Mouse (Mus musculus) cortical plate, adult 2 months (tissue): ENCODE data around the gene Nle1. TPM values are rescaled to one million over a fixed set of nuclear protein-coding genes. Genes with fewer than 3 reads are reported as not detected.

ENCODE experiments used
- H3K27ac ChIP-seq: fragments of 200-500 bp; 2 replicates; pipeline ENCODE4 v1.5.1; 2012; ENCODE audit warnings: low read length, control low read depth, inconsistent platforms; ENCODE audit not compliant: insufficient read depth
- H3K4me1 ChIP-seq: fragments of 200-500 bp; 2 replicates; pipeline ENCODE4 v1.6.1; 2011; ENCODE audit warnings: low read length; ENCODE audit not compliant: control insufficient read depth, insufficient read depth
- H3K4me3 ChIP-seq: fragments of 200-500 bp; 2 replicates; pipeline ENCODE4 v1.5.1; 2011; ENCODE audit warnings: mild to moderate bottlenecking, low read length, control low read depth; ENCODE audit not compliant: insufficient read depth
- CTCF ChIP-seq: fragments of 200-500 bp; IDR thresholded peaks from 2 replicates; pipeline ENCODE4 v1.5.1; 2011; ENCODE audit warnings: mild to moderate bottlenecking, control low read depth, low read length; ENCODE audit not compliant: insufficient read depth; ENCODE audit errors: extremely low read depth
- POLR2A ChIP-seq: fragments of 200-500 bp; IDR thresholded peaks from 2 replicates; pipeline ENCODE4 v1.6.1; 2011; ENCODE audit warnings: mild to moderate bottlenecking, low read length, control low read depth; ENCODE audit not compliant: insufficient read depth; ENCODE audit errors: extremely low read depth
- polyA plus RNA-seq: library from polyadenylated mRNA; depleted of rRNA; stranded (reverse); fragments of >200 nt; gene quantifications from 2 replicates; pipeline ENCODE4 v1.2.3, GENCODE M21; 2012

Gene Nle1
- polyA plus RNA-seq, 1 experiment = 36.8 TPM

- Histone ChIP-seq H3K4me1 (no peaks in the 10 kb centered on the region), H3K27ac (peak overlapping the region; percentile 80), H3K4me3 (peak overlapping the region; percentile 57)
- no peak for TF ChIP-seq CTCF
- no peak for TF ChIP-seq POLR2A
These were observed 37.8 kb downstream of the Nle1 start for GRCm38 (mm10) chr11:82870173-82871030.

- Histone ChIP-seq H3K4me3 (peak overlapping the region; percentile 57), H3K27ac (0 out of 2 replicates have a peak overlapping the region, but pooled peaks have one; percentile 80)
- TF ChIP-seq CTCF (no peak), POLR2A (no peak)
These were observed 38.6 kb downstream of the Nle1 start for GRCm38 (mm10) chr11:82869506-82870172.

GRCm38 (mm10) chr11:82867956-82868355, 40.3 kb downstream of the Nle1 start:
- H3K4me1 ChIP-seq = no peaks in the 10 kb centered on the region
- TF ChIP-seq CTCF (no peak), POLR2A (no peak)
- H3K4me3 ChIP-seq = no peak overlapping the region
- peak overlapping the region; percentile 59 for H3K27ac ChIP-seq

More at GRCm38 (mm10) chr11:82869506-82870172, 38.6 kb downstream of the Nle1 start:
- no peaks in the 10 kb centered on the region for H3K4me1 ChIP-seq

- Histone ChIP-seq H3K4me1 (no peaks in the 10 kb centered on the region), H3K4me3 (no peak overlapping the region), H3K27ac (no peak overlapping the region)
- no peak for TF ChIP-seq CTCF
- TF ChIP-seq POLR2A = no peak
These were observed 41.2 kb downstream of the Nle1 start for GRCm38 (mm10) chr11:82866850-82867564.

GRCm38 (mm10) chr11:82865957-82866356, 42.3 kb downstream of the Nle1 start:
- H3K4me1 ChIP-seq = no peaks in the 10 kb centered on the region
- H3K4me3 ChIP-seq = no peak overlapping the region
- TF ChIP-seq POLR2A (no peak), CTCF (no peak)
- H3K27ac ChIP-seq = no peak overlapping the region

GRCm38 (mm10) chr11:82863488-82863931, 44.7 kb downstream of the Nle1 start:
- Histone ChIP-seq H3K27ac (no peak overlapping the region), H3K4me1 (no peaks in the 10 kb centered on the region)

GRCm38 (mm10) chr11:82863059-82863458, 45.2 kb downstream of the Nle1 start:
- TF ChIP-seq POLR2A (no peak), CTCF (no peak)
- H3K4me3 ChIP-seq = no peak overlapping the region
- H3K4me1 ChIP-seq = no peaks in the 10 kb centered on the region
- no peak overlapping the region for H3K27ac ChIP-seq

More at GRCm38 (mm10) chr11:82863488-82863931, 44.7 kb downstream of the Nle1 start:
- no peak overlapping the region for H3K4me3 ChIP-seq
- TF ChIP-seq CTCF (no peak), POLR2A (no peak)

GRCm38 (mm10) chr11:82862638-82863037, 45.6 kb downstream of the Nle1 start:
- Histone ChIP-seq H3K4me3 (no peak overlapping the region), H3K4me1 (no peaks in the 10 kb centered on the region), H3K27ac (no peak overlapping the region)
- no peak for TF ChIP-seq CTCF
- no peak for TF ChIP-seq POLR2A

- no peaks in the 10 kb centered on the region for H3K4me1 ChIP-seq
- H3K27ac ChIP-seq = no peak overlapping the region
- no peak overlapping the region for H3K4me3 ChIP-seq
- TF ChIP-seq POLR2A = no peak
- no peak for TF ChIP-seq CTCF
These were observed 46.7 kb downstream of the Nle1 start for GRCm38 (mm10) chr11:82861558-82861957.

- Histone ChIP-seq H3K4me1 (no peaks in the 10 kb centered on the region), H3K27ac (no peak overlapping the region)
- TF ChIP-seq POLR2A = no peak
- no peak for TF ChIP-seq CTCF
These were observed 47.5 kb downstream of the Nle1 start for GRCm38 (mm10) chr11:82860759-82861158.

More at GRCm38 (mm10) chr11:82860759-82861158, 47.5 kb downstream of the Nle1 start:
- no peak overlapping the region for H3K4me3 ChIP-seq
